Mouse (Mus musculus) neural tube, embryonic 11.5 days (tissue): ENCODE measurements at regions not wholly inside any gene's neighbourhood (a gene's known extent, or its start where the extent isn't known, plus 50 kb on each side); places are given as distances from the start of the nearest gene placed in this dataset.

Source experiments
- ATAC-seq: fragments of 200-750 bp; cut with Nextera tagmentation; 2 replicates; pipeline ENCODE4 v1.8.0; 2017; ENCODE audit warnings: moderate number of reproducible peaks, mild to moderate bottlenecking, moderate TSS enrichment, moderate library complexity; ENCODE audit not compliant: insufficient read depth, low FRiP score, low TSS enrichment
- DNase-seq: peaks from one replicate; pipeline ENCODE4 v3.0.0-alpha.2; 2015; ENCODE audit warnings: low spot score
- H3K27ac ChIP-seq: fragments of 300-500 bp; sonication (generic); 2 replicates; pipeline ENCODE4 v1.5.1; 2014; ENCODE audit warnings: low read depth, mild to moderate bottlenecking, low read length
- H3K27me3 ChIP-seq: fragments of 300-500 bp; sonication (generic); 2 replicates; pipeline ENCODE4 v1.6.1; 2014; ENCODE audit warnings: mild to moderate bottlenecking, low read length, mixed read lengths; ENCODE audit not compliant: control insufficient read depth, insufficient read depth
- H3K36me3 ChIP-seq: fragments of 300-500 bp; sonication (generic); 2 replicates; pipeline ENCODE4 v1.6.1; 2014; ENCODE audit warnings: mild to moderate bottlenecking, low read length, moderate library complexity, mixed read lengths; ENCODE audit not compliant: control insufficient read depth, insufficient read depth
- H3K4me1 ChIP-seq: fragments of 300-500 bp; sonication (generic); 2 replicates; pipeline ENCODE4 v1.6.1; 2014; ENCODE audit warnings: low read length, mixed read lengths; ENCODE audit not compliant: control insufficient read depth, insufficient read depth
- H3K4me2 ChIP-seq: fragments of 300-500 bp; sonication (generic); 2 replicates; pipeline ENCODE4 v1.6.1; 2014; ENCODE audit warnings: low read depth, mild to moderate bottlenecking, moderate library complexity
- H3K4me3 ChIP-seq: fragments of 300-500 bp; sonication (generic); 2 replicates; pipeline ENCODE4 v1.5.1; 2014; ENCODE audit warnings: low read depth, low read length
- H3K9ac ChIP-seq: fragments of 300-500 bp; sonication (generic); 2 replicates; pipeline ENCODE4 v1.6.1; 2014; ENCODE audit warnings: mild to moderate bottlenecking, low read length
- H3K9me3 ChIP-seq: fragments of 300-500 bp; sonication (generic); 2 replicates; pipeline ENCODE4 v1.6.1; 2016; ENCODE audit warnings: low read length; ENCODE audit not compliant: control insufficient read depth
- WGBS: fragments of 180-500 bp; shearing (Covaris S2); extraction: QIAGEN DNeasy Blood & Tissue Kit; methylation state at CpG from one replicate; pipeline ENCODE4 v1.1.7; 2014; 5-methylcytosine and 5-hydroxymethylcytosine counted together

- ATAC-seq: no peak
- Histone ChIP-seq H3K27ac (no peak overlapping the region), H3K36me3 (no peaks in the 10 kb centered on the region), H3K4me2 (no peak overlapping the region), H3K9me3 (no peaks in the 10 kb centered on the region), H3K9ac (no peak overlapping the region), H3K4me3 (no peak overlapping the region), H3K4me1 (no peaks in the 10 kb centered on the region), H3K27me3 (no peaks in the 10 kb centered on the region)
- DNase-seq: no peak
- 90% methylated on average over 5 of the region's 5 CpGs for WGBS
Observed at GRCm38 (mm10) chr15:13283106-13283505, 109.6 kb upstream of the Cdh6 start.

- no peak for ATAC-seq
- Histone ChIP-seq H3K27ac (no peak overlapping the region), H3K9ac (no peak overlapping the region), H3K27me3 (no peaks in the 10 kb centered on the region), H3K9me3 (no peaks in the 10 kb centered on the region), H3K4me3 (no peak overlapping the region), H3K4me2 (no peak overlapping the region), H3K36me3 (no peaks in the 10 kb centered on the region), H3K4me1 (0 out of 2 replicates have a peak, but pooled peaks cover 2% of the 10 kb centered on the region)
- 75% methylated on average over 8 of the region's 8 CpGs for WGBS
- no peak for DNase-seq
Observed at GRCm38 (mm10) chr15:13276909-13277235, 103.4 kb upstream of the Cdh6 start.

DNA sequence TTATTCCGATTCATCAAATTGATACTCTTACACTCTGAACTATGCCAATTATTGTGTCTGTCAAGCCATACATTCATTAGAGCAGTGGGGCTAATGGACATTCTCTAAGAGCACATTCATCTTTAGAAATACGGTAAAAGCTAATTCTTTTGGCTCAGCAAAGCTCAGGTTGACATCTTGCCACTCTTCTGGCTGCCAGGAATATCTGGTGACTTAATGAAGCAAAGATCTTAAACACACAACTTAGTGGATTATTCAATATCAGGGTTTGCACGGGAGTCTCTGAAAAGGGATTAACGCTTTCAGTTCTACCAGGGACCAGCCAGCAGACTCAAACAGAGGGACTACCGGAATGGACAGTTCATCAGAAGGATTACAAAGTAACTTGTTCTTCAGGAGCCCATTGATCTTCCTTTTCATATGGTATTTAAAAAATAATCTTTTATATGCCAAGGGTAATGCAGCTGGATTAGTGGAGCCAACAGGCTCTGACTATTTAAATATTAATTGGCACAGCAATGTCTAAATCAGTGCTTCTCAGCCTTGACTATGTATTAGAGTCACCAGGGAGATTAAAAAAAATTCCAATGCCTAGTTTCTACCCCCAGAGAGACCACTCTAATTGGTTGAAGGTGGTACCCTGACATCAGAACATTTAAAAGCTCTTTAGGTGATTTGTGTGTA, 102.9 kb upstream of the Cdh6 start:
- ATAC-seq: no peak
- no peak overlapping the region for H3K4me3 ChIP-seq
- H3K4me1 ChIP-seq: 0 out of 2 replicates have a peak, but pooled peaks cover 2% of the 10 kb centered on the region
- H3K27me3 ChIP-seq: no peaks in the 10 kb centered on the region
- no peak for DNase-seq
- no peak overlapping the region for H3K9ac ChIP-seq
- no peaks in the 10 kb centered on the region for H3K36me3 ChIP-seq
- WGBS: 85% methylated on average over 5 of the region's 5 CpGs
- H3K27ac ChIP-seq: no peak overlapping the region
- H3K4me2 ChIP-seq: no peak overlapping the region
- no peaks in the 10 kb centered on the region for H3K9me3 ChIP-seq

GRCm38 (mm10) chr15:13275326-13275725, 101.9 kb upstream of the Cdh6 start:
- Histone ChIP-seq H3K9ac (no peak overlapping the region), H3K9me3 (no peaks in the 10 kb centered on the region), H3K36me3 (no peaks in the 10 kb centered on the region), H3K27me3 (no peaks in the 10 kb centered on the region), H3K4me3 (no peak overlapping the region), H3K27ac (no peak overlapping the region), H3K4me1 (0 out of 2 replicates have a peak, but pooled peaks cover 2% of the 10 kb centered on the region), H3K4me2 (no peak overlapping the region)
- ATAC-seq (no peak), DNase-seq (no peak)
- WGBS: 9% methylated on average over 5 of the region's 5 CpGs

GRCm38 (mm10) chr15:13274366-13275067, 101.0 kb upstream of the Cdh6 start:
- Histone ChIP-seq H3K4me2 (no peak overlapping the region), H3K27me3 (no peaks in the 10 kb centered on the region), H3K36me3 (no peaks in the 10 kb centered on the region), H3K4me3 (no peak overlapping the region), H3K9me3 (no peaks in the 10 kb centered on the region), H3K9ac (no peak overlapping the region), H3K27ac (no peak overlapping the region), H3K4me1 (0 out of 2 replicates have a peak, but pooled peaks cover 2% of the 10 kb centered on the region)
- DNase-seq (no peak), ATAC-seq (no peak)
- 89% methylated on average over 5 of the region's 5 CpGs for WGBS

DNA sequence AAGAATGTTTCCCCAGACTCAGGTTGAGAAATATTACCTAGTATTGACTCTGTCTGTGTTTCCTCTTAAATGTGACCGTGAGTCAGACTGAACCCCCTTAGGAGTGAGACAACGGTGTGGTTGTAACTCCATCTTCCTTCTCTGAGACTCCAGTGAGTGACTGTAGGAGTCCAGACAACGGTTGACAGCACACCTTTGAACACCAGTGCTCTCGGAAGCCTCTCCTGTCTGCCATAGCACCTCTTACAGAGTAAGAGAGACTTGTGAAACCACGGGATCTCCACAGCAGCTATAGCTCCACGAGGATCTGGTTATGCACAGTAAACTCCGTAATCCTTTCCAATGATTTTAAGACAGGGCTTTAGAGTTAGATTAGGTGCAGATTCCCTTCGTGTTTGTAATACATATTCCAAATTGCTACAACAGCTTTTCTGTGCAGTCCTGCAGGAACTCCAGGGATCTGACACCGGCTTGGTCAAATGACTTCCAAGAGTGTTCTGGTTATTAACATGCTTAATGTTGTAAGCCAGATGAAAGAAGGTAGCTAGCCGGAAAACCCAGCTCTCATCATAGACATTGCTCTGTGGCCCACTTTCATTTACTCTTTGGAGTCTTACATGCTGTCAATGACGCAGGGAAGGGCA, 72.7 kb upstream of the Cdh6 start:
- Histone ChIP-seq H3K36me3 (no peaks in the 10 kb centered on the region), H3K27ac (no peak overlapping the region), H3K9ac (no peak overlapping the region), H3K4me3 (no peak overlapping the region), H3K9me3 (no peaks in the 10 kb centered on the region), H3K27me3 (no peaks in the 10 kb centered on the region), H3K4me2 (no peak overlapping the region), H3K4me1 (no peaks in the 10 kb centered on the region)
- ATAC-seq (no peak), DNase-seq (no peak)
- 92% methylated on average over 11 of the region's 11 CpGs for WGBS

- ATAC-seq: peak; percentile 50; the same call in 1 of the 2 replicates
- no peak for DNase-seq
- H3K36me3 ChIP-seq: no peaks in the 10 kb centered on the region
- H3K27me3 ChIP-seq: no peaks in the 10 kb centered on the region
- WGBS: 40% methylated on average over 14 of the region's 14 CpGs
- H3K9ac ChIP-seq: no peak overlapping the region
- peak overlapping the region; percentile 19; the same call in 1 of the 2 replicates for H3K4me2 ChIP-seq
- no peak overlapping the region for H3K4me3 ChIP-seq
- H3K9me3 ChIP-seq: no peaks in the 10 kb centered on the region
- no peak overlapping the region for H3K27ac ChIP-seq
- no peaks in the 10 kb centered on the region for H3K4me1 ChIP-seq
Observed at GRCm38 (mm10) chr15:13244306-13244705, 70.8 kb upstream of the Cdh6 start.

- H3K27me3 ChIP-seq: no peaks in the 10 kb centered on the region
- H3K9me3 ChIP-seq: no peaks in the 10 kb centered on the region
- DNase-seq: no peak
- H3K4me1 ChIP-seq: no peaks in the 10 kb centered on the region
- ATAC-seq: no peak
- no peak overlapping the region for H3K27ac ChIP-seq
- no peak overlapping the region for H3K4me2 ChIP-seq
- no peak overlapping the region for H3K9ac ChIP-seq
- H3K4me3 ChIP-seq: no peak overlapping the region
- WGBS: 84% methylated on average over 4 of the region's 4 CpGs
- no peaks in the 10 kb centered on the region for H3K36me3 ChIP-seq
Observed at GRCm38 (mm10) chr15:13243561-13243960, 70.1 kb upstream of the Cdh6 start.
